Mouse (Mus musculus) left cerebral cortex, postnatal 36 days (tissue): Measurements from ENCODE around the gene Hoxb3. TPM values are rescaled to one million over a fixed set of nuclear protein-coding genes. Genes with fewer than 3 reads are reported as not detected.
A peak's percentile ranks its signal among the peaks of the same experiment; 100 is the strongest.

Source experiments
- DNase-seq, 2 experiments: peaks; one replicate each; pipeline ENCODE4 v3.0.0; 2021 to 2022; ENCODE audit warnings: low spot score in 2 of 2, mixed read lengths in 1 of 2
- intact Hi-C: fragments of 180-260 bp; cut with DNase I; formaldehyde crosslinking; loops from one replicate; pipeline ENCODE4 v1.15.1; 2025
- microRNA-seq: library from miRNA; unstranded; fragments of <30 nt; microRNA quantifications from one replicate; pipeline ENCODE4 v1.2.0, GENCODE M21; 2022
- total RNA-seq, 2 experiments: library from RNA; stranded (reverse); gene quantifications; 2 replicates each; pipeline ENCODE4 v1.2.3; 2021

The Hoxb3 gene
- total RNA-seq, 2 experiments from 2014 or later = not detected

DNA sequence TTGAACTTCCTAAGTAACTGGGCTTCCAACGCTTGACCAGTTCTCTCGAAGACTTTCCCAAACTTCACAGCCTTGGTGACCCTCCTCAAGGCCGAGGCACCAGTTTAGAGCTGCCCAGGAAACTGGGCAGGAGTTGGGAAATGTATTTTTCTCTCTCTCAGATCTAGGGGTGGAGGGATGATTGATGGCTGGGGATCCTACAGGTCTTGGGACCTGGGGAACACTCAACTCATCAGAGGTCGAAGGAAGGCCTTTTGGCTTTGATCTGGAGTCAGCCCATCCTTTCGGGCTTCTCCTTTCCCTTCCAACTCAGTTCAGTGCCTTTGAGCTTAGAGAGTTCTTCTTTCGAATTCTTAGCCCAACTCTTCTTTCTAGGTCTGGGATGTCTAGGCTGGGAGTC lies 44.0 kb downstream of the Hoxb3 start:
- intact Hi-C loops = loop anchor here (10.0 kb wide), 1 partner anchor 452 kb away; the partner anchor contains the start of gene B4galnt2
- DNase-seq = no peak

DNA sequence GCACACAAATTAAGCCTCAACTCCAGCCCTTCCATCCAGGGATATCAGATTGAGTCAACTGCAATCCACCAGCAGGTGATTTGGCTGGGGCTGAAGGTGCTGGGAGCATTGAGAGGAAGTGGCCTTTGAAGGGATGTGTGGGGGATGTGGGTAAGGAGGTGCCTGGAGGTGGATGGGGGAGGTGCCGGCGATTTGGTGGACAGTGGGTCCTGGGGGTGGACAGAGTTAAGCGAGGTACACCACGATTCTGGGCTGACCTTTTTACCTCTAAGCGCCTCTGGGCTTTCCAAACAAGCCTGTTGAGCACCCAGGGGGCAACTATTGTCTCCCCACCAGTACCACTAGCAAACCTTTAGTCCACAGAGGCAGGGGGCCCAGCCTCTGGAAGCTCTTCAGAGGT lies 45.6 kb downstream of the Hoxb3 start:
- intact Hi-C loops = loop anchor here (10.0 kb wide), 1 partner anchor 454 kb away; the partner anchor contains the start of gene B4galnt2
- DNase-seq = no peak

DNA sequence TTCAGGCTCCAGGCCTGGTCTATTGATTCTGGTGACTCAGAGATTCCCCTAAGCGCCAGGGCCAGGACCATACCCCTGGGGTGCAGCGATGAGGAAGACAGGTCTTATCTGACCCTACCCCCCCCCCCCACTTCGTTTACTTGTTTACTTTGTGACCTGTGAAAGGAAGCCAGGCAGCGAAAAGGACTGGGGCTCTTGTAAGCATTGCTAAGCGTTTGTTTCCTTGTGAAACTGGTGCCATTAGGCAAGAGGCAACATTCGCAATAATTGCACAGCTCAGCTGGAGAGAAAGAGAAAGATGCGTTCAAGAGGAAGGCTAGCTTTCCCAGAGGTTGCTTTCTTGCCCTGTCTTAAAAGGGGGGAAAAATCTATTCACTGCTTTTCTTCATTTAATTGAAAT lies 46.0 kb downstream of the Hoxb3 start:
- DNase-seq = no peak
- intact Hi-C loops = loop anchor here (10.0 kb wide), 1 partner anchor 454 kb away; the partner anchor contains the start of gene B4galnt2

DNA sequence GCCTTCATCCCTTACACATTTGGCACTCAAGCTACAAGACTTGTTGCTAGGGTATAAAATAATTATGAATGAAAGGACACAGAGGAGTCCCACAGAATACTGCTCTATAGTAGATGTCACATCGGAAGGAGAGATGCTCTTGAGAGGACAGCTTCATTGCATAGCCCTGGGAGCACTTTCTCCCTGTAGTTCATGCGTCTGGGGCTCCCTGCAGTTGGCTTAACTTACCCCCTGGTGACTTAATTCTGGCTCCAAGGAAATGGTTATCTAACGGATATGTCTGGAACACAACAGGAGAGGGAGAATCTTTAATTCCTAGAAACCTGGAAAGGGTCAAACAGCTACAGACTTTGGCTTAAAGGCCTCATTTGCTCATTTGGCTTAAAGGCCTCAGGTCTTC lies 48.6 kb downstream of the Hoxb3 start:
- no peak for DNase-seq
- intact Hi-C loops = no loop called here

DNA sequence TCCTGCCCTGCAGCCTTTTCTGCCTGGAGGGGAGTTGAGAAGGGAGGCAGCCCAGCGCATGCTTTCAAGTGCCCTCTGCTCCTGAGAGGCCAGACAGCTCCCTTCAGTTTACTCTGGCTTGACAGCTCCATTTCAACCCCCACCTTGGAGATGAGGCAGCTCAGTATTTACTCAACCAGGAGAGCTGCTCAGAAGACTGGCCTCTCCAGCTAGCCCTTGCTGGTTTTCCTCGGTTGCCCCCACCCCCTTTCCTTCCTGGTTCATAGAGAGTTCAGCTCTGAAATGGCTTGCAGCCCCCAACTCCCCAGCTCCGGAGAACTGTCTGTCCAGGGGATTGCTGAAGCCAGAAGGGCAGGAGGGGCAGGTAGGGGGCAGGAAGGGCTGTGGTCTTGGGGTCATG lies 49.4 kb downstream of the Hoxb3 start:
- intact Hi-C loops = no loop called here
- DNase-seq = no peak

DNA sequence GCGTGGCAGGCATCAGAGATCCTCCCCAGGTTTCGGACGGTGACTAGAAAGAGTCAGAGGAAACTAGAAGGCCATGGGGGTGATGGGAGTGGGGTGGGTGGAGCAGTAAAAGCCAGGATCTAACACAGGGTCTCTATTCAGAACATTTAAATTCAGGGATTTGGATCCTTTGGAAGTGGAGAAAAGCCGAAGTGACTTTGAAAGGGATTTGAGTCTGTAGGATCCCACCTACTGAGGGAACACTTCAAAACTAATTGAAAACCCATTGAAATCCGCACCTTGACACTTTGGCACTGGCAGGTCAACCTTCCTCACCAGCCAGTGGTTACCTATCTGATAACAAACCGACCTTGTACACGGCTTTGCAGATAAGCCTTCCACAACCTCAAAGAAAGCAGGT lies 51.7 kb downstream of the Hoxb3 start:
- intact Hi-C loops = no loop called here
- no peak for DNase-seq

DNA sequence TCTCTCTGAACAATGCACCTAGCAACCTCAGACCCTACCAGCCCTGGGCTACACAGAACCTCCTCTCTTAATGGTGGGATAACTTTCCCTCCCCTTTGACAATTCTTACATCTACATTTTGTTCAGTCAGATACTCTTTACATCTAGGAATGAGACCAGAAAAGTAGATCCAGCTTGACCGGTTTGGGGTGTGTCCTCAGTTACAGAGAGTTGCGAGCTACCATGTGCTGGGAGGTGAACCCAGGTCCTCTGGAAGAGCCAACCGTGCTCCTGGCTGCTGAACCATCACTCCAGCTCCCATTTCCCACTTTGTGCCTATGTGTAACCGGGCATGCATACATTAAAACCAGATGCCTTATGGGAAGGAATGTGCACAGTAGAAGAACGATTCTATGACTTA lies 60.3 kb downstream of the Hoxb3 start:
- no peak for DNase-seq
- intact Hi-C loops = no loop called here

DNA sequence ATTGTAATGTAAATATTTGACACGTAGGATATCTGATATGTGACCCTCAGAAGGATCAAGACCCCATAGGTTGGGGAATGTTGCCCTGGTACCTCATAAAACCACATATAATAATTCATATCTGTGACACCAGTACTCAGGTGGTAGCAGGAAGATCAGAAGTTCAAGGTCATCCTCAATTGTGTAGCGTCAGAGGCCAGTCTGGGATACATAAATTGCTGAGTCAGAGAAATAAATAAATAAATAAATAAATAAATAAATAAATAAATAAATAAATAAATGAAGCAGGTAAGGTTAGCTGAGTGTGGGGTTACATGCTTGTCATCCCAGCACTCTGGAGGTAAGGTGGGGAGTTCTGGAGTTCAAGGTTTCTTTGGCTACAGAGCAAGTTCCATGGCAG lies 64.5 kb downstream of the Hoxb3 start:
- intact Hi-C loops = no loop called here
- no peak for DNase-seq

DNA sequence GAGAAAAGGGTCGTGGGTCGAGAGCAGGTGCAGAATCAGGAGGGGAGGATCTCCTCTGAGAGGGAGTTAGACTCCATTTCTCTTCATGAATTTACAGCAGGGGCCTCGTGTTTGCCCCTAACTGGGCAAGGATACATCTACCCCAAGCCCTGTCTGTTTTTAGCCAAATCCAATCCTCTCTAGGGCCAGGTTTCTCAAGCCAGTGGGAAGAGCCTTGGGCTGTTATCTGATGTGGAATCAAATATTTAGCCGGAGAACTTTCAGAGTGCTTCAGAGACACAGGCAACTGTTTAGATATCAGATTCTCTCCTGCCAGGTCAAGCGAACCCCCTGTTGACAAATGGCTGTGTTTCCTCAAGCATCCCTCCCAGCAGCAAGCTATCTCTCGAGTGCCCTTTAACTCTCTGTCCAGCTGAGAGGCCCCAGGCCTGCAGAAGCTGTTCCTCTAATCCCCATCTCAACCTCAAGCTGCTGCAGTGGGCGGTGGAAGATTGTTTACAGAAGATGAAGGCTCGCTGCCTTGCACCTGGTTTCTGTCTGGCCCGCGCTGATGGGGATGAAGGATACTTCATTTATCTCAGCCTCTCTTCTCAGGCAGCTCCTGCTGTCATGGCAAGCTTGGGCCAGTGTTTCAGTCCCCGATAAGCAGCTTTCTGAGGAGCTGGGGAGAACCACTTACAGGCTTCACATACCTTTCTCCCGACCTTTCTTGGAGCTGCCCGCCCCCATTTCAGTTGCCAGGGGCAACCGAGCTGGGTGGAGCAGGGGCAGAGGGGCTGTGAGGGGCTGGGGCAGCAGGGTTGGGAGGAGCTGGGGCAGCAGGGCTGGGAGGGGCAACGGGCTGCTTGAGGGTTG lies 73.9 kb downstream of the Hoxb3 start:
- no peak for DNase-seq
- intact Hi-C loops = no loop called here

Small RNA genes lying within 50 kb of the gene (microRNA-seq; reads per million reads assigned to microRNA genes)
- gene Mir10a = 10.4 reads per million, percentile 30 among the genes with 10 or more reads in this experiment

Other genes with a start within 250 kb of the Hoxb3 start
- gene Atp5g1, start 247.7 kb upstream of the Hoxb3 start, total RNA-seq = 100 to 1,000 TPM; 349 to 383 TPM
- not detected for gene Calcoco2, start 211.4 kb upstream of the Hoxb3 start, total RNA-seq
- gene Ttll6, start 189.5 kb upstream of the Hoxb3 start, total RNA-seq = under 1 TPM in 1 of 2 experiments, not detected in 1; 0.10 TPM
- gene Hoxb13, start 129.0 kb upstream of the Hoxb3 start, total RNA-seq = not detected
- not detected for gene Hoxb9, start 51.9 kb upstream of the Hoxb3 start, total RNA-seq
- gene Hoxb8, start 41.4 kb upstream of the Hoxb3 start, total RNA-seq = not detected
- not detected for gene Hoxb7, start 36.7 kb upstream of the Hoxb3 start, total RNA-seq
- gene Hoxb6, start 30.9 kb upstream of the Hoxb3 start, total RNA-seq = not detected
- gene Hoxb5, start 20.0 kb upstream of the Hoxb3 start, total RNA-seq = not detected
- gene Hoxb4, start 5.1 kb upstream of the Hoxb3 start, total RNA-seq = not detected
- gene Hoxb2, start 27.2 kb downstream of the Hoxb3 start, total RNA-seq = not detected
- not detected for gene Hoxb1, start 42.4 kb downstream of the Hoxb3 start, total RNA-seq
- 1 to 10 TPM; 2.5 to 2.7 TPM for gene Skap1, start 141.3 kb downstream of the Hoxb3 start, total RNA-seq